Mouse (Mus musculus) B cell, adult 2 months (primary cell): ENCODE data around the gene Eif5b.
"Not testable (repeated sequence)": the region's sequence is repeated elsewhere in the genome, so short reads cannot be mapped to it uniquely, and the experiment has no call there.

Experiments
- DNase-seq, 2 experiments: peaks; one replicate each; pipeline ENCODE4 v3.0.0; 2022

Eif5b gene

DNA sequence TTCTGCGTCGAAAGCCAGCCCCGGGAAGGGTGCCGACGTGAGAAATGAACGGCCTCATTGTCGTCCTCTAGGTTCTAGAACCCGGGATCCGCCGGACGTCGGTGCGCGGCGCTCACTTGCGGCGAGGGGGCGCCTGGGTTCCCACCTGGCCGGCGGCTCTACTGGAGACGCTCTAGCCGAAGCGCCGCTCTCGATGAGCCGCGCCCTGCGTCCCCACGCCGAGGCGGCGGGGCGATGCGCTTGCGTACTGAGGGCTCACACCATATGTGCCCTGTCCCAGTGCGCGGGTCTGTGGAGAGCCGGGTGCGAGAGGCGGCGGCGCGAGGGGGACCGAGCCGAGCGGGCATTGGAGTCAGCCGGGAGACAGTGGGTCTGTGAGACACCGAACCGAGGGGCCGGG, at the start of gene Eif5b, which contains the start of gene Txndc9:
Gene Eif5b (plus strand): TSS at position 144 of the 400 bp plus-strand sequence.
Gene Txndc9 (minus strand): TSS at position 27 of the 400 bp plus-strand sequence.
- peak; percentile 94 to 95 for DNase-seq

GRCm38 (mm10) chr1:37948906-37949305, 48.9 kb upstream of the Eif5b start:
- no peak for DNase-seq

GRCm38 (mm10) chr1:37954786-37955185, 43.0 kb upstream of the Eif5b start:
- DNase-seq, result no peak

- DNase-seq, result no peak
Measured at GRCm38 (mm10) chr1:37955251-37955650, 42.6 kb upstream of the Eif5b start.

- DNase-seq, result no peak
Measured at GRCm38 (mm10) chr1:37956690-37957431, 40.9 kb upstream of the Eif5b start.

DNA sequence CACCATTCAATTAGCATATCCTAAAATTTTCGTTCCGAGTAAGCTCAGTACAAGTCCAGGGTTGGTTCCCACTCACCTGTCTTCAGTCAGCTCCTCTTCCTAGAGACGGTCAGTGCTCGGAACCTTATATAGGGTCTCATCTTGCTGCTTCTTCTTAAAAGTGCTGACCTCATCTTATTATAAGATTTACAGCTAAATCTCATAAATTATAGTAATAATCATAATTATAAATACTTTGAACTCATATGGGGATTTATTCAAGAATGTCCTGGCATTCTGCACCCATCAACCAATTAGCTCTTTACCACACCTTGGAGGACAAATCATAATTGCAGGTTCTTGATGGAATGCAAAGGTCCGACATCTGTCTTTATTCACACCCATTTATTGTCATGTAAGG, 40.2 kb upstream of the Eif5b start, which contains the start of gene Lyg1:
Gene Lyg1 (minus strand): TSS at position 101 of the 400 bp plus-strand sequence.
- no peak for DNase-seq

DNA sequence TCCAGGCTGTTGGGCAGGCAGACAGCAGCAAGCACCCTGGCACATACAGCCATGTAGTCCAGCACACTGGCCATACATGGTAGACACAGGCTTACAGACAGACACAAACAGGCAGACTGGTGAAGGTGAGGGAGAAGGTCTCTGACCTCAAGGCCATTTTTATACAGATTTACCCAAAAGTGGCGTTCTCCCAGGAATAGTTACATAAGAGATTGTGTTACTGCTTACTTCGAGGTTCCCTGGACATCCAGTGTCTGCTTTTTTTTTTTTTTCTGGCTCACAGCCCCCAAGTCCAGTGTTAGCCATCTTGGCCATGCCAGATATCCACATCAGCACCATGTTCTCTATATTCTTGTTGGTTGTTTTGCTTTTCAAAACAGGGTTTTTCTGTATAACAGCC, 39.3 kb upstream of the Eif5b start:
- no peak for DNase-seq

- no peak for DNase-seq
Measured at GRCm38 (mm10) chr1:37959486-37959885, 38.3 kb upstream of the Eif5b start.

GRCm38 (mm10) chr1:37965571-37965970, 32.2 kb upstream of the Eif5b start:
- DNase-seq, result no peak

GRCm38 (mm10) chr1:37968746-37969145, 29.1 kb upstream of the Eif5b start:
- DNase-seq, result no peak

DNA sequence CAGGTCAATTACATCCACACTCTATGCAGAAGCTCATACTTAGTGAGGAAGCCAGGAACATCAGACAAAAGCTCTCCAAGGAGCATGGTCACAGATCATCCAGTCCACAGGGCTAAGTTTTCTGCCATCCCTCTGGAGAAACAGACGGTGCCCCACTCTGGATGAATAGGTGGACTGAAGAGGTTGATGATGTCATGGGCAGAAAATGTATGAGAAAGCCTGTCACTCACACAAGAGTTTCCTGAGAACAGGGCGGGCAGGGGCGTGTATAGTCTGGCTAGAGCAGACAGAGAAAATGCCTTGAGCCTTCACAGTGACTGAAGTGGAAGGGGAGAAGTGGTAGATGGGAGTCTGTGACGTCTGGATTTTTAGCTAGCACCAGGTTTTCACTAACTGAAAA, 26.3 kb upstream of the Eif5b start:
- DNase-seq, result no peak

- DNase-seq, result not testable (repeated sequence)
Measured at GRCm38 (mm10) chr1:37976666-37977065, 21.1 kb upstream of the Eif5b start.

DNA sequence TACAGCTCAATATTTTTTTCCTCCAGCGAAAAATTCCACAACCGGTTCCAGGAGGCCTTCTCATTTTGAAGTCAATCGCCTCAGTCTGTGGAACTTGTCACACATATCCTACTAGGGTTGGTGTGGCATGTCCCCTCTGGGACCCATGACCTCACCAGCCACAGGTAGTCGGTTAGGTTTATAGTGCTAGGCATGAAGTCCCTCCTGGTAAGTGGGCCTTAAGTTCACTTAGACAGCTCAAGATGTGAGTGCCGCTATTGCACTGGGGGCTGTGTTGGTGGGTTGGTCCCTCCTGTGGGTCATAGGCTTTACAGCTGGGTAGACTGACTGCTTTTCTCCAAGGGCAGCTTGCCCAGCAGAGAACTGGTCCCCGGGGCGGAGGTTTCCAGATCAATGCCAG, 20.5 kb upstream of the Eif5b start:
- DNase-seq, result no peak

GRCm38 (mm10) chr1:37984326-37984725, 13.5 kb upstream of the Eif5b start:
- no peak for DNase-seq

- DNase-seq, result peak; percentile 16
Measured at GRCm38 (mm10) chr1:37985764-37986323, 12.0 kb upstream of the Eif5b start.

DNA sequence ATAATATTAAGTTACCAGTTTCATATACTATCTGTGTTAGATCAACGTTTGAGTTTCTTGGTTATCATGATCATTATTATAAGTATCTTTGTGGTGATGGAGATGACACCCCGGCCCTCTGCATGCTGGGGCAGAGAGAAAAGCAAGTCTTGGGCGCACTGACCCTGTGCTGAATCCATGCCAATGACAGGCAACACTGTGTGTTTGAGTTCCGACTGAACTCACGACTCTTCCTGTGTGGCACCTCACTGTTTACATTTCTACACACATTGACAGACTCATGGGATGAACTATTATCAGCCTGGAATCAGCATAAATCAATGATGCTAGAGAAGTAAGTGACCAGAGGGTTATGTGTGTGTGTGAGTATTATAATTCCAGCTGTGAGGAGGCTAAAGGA, 10.0 kb upstream of the Eif5b start:
- no peak for DNase-seq

GRCm38 (mm10) chr1:37996226-37996625, 1.6 kb upstream of the Eif5b start:
- DNase-seq, result no peak

GRCm38 (mm10) chr1:37996877-37997484, 829 bp upstream of the Eif5b start:
- peak; percentile 95 to 97 for DNase-seq

DNA sequence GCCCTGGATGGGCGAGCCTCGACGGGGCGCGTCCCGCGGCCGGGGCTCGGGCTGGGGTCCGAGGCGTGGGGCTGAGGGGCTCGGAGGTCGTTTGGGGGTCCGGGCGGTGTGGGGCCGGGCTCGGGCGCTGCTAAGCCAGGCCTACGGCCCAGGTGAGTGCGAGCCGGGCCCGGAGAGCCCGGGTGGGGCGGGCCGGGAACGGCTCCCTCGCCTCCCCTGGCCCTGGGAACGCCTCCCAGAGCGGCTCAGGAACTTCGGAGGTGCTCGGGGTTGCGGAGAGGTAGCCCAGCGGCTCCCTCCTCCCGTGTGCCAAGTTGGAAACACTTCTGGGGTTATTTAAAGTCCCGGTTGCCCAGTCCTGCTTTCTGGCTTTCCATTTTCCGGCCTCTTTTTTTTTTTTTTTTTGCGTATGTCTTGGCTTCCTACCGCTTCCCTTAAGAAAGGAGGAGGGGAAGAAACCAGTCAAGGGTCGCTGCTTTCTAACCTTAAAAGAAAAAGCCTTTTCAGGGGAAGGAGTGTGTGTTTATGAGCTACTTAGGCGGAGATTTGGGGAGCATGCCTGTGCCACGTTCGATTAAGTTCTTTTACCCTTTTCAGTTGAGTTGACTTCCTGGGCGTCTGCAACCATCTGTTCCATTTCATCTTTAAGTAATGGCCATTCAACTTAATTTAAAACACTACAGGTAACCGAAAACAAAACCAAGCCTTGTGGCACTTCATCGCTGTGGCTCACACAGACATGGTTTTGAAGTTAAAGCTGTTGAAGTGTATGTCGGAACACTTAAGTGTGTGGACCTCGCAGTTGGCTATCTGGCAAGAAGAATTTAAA, 775 bp downstream of the Eif5b start:
- no peak for DNase-seq

DNA sequence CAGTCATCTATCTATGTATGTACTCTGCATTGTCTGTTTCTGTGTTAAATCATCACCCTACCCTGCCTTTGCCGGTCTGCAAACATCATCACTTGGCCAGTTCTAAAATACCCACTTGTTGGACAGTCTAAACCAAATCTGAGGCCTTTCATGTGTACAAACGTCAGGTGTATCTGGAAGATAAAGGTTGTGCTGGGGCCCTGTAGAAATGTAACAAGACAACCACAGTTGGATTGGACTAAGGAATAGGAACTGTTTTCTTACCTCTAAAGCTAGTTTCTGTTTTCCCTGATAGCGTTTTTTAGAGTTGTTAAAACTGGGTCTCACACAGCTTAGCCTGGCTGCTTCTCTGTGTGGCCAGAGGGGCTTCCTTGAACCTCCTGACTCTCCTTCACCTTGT, 1.7 kb downstream of the Eif5b start:
- no peak for DNase-seq

- no peak for DNase-seq
Measured at GRCm38 (mm10) chr1:38000844-38001243, 3.0 kb downstream of the Eif5b start.

- DNase-seq, result no peak
Measured at GRCm38 (mm10) chr1:38001956-38002355, 4.1 kb downstream of the Eif5b start.

- DNase-seq, result no peak
Measured at GRCm38 (mm10) chr1:38003046-38003445, 5.2 kb downstream of the Eif5b start.
